ENCODE assay signal across 15 mouse cellular contexts in genomic region chr12:53222742-53223141, GRCm38 (mm10). TPM values are rescaled to one million over a fixed set of nuclear protein-coding genes. Genes with fewer than 3 reads are reported as not detected.
DNase-seq lines count a peak whose midpoint lies in the region; ATAC-seq and TF ChIP-seq lines count a peak whose summit lies in the region.
"Had no signal": no experiment of that assay in that cellular context is flagged by ENCODE, and none has a peak within 500 bp of the region (broad histone marks: within the 10 kb centered on the region; RNA-seq: fewer than 3 reads in every experiment).

No protein-coding gene starts in this region.

- H3K36me3 ChIP-seq in forebrain, postnatal 0 days (ENCODE audit: insufficient read depth), result no peaks in the 10 kb centered on the region
- no peaks in the 10 kb centered on the region for H3K36me3 ChIP-seq in forebrain, embryonic 12.5 days (replicated peaks)
- H3K36me3 ChIP-seq in kidney, postnatal 0 days (ENCODE audit: insufficient read depth, low read length), result no peaks in the 10 kb centered on the region
- H3K36me3 ChIP-seq in midbrain, postnatal 0 days (ENCODE audit: insufficient read depth, low read length), result no peaks in the 10 kb centered on the region
- H3K36me3 ChIP-seq in midbrain, embryonic 14.5 days (ENCODE audit: control insufficient read depth, insufficient read depth, low read length), result no peaks in the 10 kb centered on the region
- H3K36me3 ChIP-seq: limb, embryonic 15.5 days had no signal

- TF ChIP-seq CTCF in forebrain, postnatal 0 days (IDR thresholded peaks at IDR 0.05; ENCODE audit: low read depth), result peak; percentile 31
- TF ChIP-seq CTCF in kidney, postnatal 0 days (IDR thresholded peaks at IDR 0.05; ENCODE audit: low read depth), result peak; percentile 43; the same call in 1 of the 2 replicates
- TF ChIP-seq CTCF in midbrain, postnatal 0 days (IDR thresholded peaks at IDR 0.05), result peak; percentile 31; the same call in 1 of the 2 replicates

- WGBS in forebrain, postnatal 0 days, result 69% methylated on average over 4 of the region's 4 CpGs
- 63% methylated on average over 4 of the region's 4 CpGs for WGBS in forebrain, embryonic 12.5 days
- 65% methylated on average over 4 of the region's 4 CpGs for WGBS in kidney, postnatal 0 days
- 66% methylated on average over 4 of the region's 4 CpGs for WGBS in midbrain, postnatal 0 days
- WGBS in midbrain, embryonic 14.5 days, result 73% methylated on average over 4 of the region's 4 CpGs

- H3K4me1 ChIP-seq in forebrain, postnatal 0 days (ENCODE audit: insufficient read depth), result no peaks in the 10 kb centered on the region
- H3K4me1 ChIP-seq in forebrain, embryonic 12.5 days, result no peaks in the 10 kb centered on the region
- no peaks in the 10 kb centered on the region for H3K4me1 ChIP-seq in kidney, postnatal 0 days (replicated peaks; ENCODE audit: insufficient read depth, low read length)
- 0 out of 2 replicates have a peak, but pooled peaks cover 5% of the 10 kb centered on the region for H3K4me1 ChIP-seq in midbrain, postnatal 0 days (ENCODE audit: insufficient read depth, low read length)
- H3K4me1 ChIP-seq in midbrain, embryonic 14.5 days (ENCODE audit: control insufficient read depth, insufficient read depth, low read length), result no peaks in the 10 kb centered on the region
- H3K4me1 ChIP-seq: limb, embryonic 15.5 days had no signal

- no peak overlapping the region for H3K9ac ChIP-seq in forebrain, postnatal 0 days
- H3K9ac ChIP-seq in forebrain, embryonic 12.5 days, result no peak overlapping the region
- H3K9ac ChIP-seq in kidney, postnatal 0 days (ENCODE audit: low read depth, low read length), result no peak overlapping the region
- H3K9ac ChIP-seq in midbrain, postnatal 0 days (replicated peaks; ENCODE audit: low read length, poor library complexity, severe bottlenecking), result no peak overlapping the region
- no peak overlapping the region for H3K9ac ChIP-seq in midbrain, embryonic 14.5 days (replicated peaks; ENCODE audit: low read length)
- H3K9ac ChIP-seq: limb, embryonic 15.5 days had no signal

- H3K9me3 ChIP-seq in forebrain, postnatal 0 days (ENCODE audit: low read length), result no peaks in the 10 kb centered on the region
- H3K9me3 ChIP-seq in forebrain, embryonic 12.5 days, result no peaks in the 10 kb centered on the region
- H3K9me3 ChIP-seq in kidney, postnatal 0 days (replicated peaks; ENCODE audit: low read length), result no peaks in the 10 kb centered on the region
- H3K9me3 ChIP-seq in midbrain, postnatal 0 days (ENCODE audit: low read length), result no peaks in the 10 kb centered on the region
- no peaks in the 10 kb centered on the region for H3K9me3 ChIP-seq in midbrain, embryonic 14.5 days (ENCODE audit: control insufficient read depth, low read length)
- H3K9me3 ChIP-seq: limb, embryonic 15.5 days had no signal

- no peak for DNase-seq in forebrain, postnatal 0 days
- DNase-seq in kidney, postnatal 0 days (ENCODE audit: low spot score), result no peak
- no peak for DNase-seq in kidney, adult 11 months
- no peak for DNase-seq in midbrain, postnatal 0 days (ENCODE audit: low spot score)
- DNase-seq in midbrain, embryonic 14.5 days, result no peak
- peak; percentile 31 for DNase-seq in retina, postnatal 1 day
- DNase-seq in urinary bladder, adult 18-20 months (ENCODE audit: low spot score in 2 of 2), result no peak
- DNase-seq: cerebellum, adult 9-11 months; heart, postnatal 36 days; kidney, postnatal 10 days; lung, postnatal 10 days; right cerebral cortex, postnatal 25 days; thymus, postnatal 25 days had no signal

- no peak overlapping the region for H3K27ac ChIP-seq in forebrain, postnatal 0 days (ENCODE audit: low read depth, low read length)
- H3K27ac ChIP-seq in forebrain, embryonic 12.5 days, result no peak overlapping the region
- H3K27ac ChIP-seq in kidney, postnatal 0 days, result no peak overlapping the region
- no peak overlapping the region for H3K27ac ChIP-seq in midbrain, postnatal 0 days (ENCODE audit: low read depth, low read length)
- no peak overlapping the region for H3K27ac ChIP-seq in midbrain, embryonic 14.5 days (replicated peaks; ENCODE audit: low read depth, low read length)
- H3K27ac ChIP-seq: limb, embryonic 15.5 days had no signal

- H3K4me3 ChIP-seq in forebrain, postnatal 0 days (ENCODE audit: low read depth, low read length), result no peak overlapping the region
- no peak overlapping the region for H3K4me3 ChIP-seq in forebrain, embryonic 12.5 days (replicated peaks)
- H3K4me3 ChIP-seq in kidney, postnatal 0 days (replicated peaks; ENCODE audit: low read depth, low read length), result no peak overlapping the region
- H3K4me3 ChIP-seq in midbrain, postnatal 0 days (ENCODE audit: low read depth, low read length), result no peak overlapping the region
- H3K4me3 ChIP-seq in midbrain, embryonic 14.5 days (replicated peaks; ENCODE audit: low read depth, low read length), result no peak overlapping the region
- H3K4me3 ChIP-seq: limb, embryonic 15.5 days had no signal

- no peak overlapping the region for H3K4me2 ChIP-seq in forebrain, postnatal 0 days (ENCODE audit: low read depth)
- H3K4me2 ChIP-seq in forebrain, embryonic 12.5 days, result no peak overlapping the region
- no peak overlapping the region for H3K4me2 ChIP-seq in kidney, postnatal 0 days (ENCODE audit: low read length)
- H3K4me2 ChIP-seq in midbrain, postnatal 0 days (ENCODE audit: low read depth, low read length, poor library complexity, severe bottlenecking), result no peak overlapping the region
- no peak overlapping the region for H3K4me2 ChIP-seq in midbrain, embryonic 14.5 days (ENCODE audit: low read length)
- H3K4me2 ChIP-seq: limb, embryonic 15.5 days had no signal

- no peaks in the 10 kb centered on the region for H3K27me3 ChIP-seq in forebrain, postnatal 0 days (ENCODE audit: insufficient read depth, low read length)
- H3K27me3 ChIP-seq in forebrain, embryonic 12.5 days, result no peaks in the 10 kb centered on the region; the same call in 1 of the 2 replicates
- no peaks in the 10 kb centered on the region for H3K27me3 ChIP-seq in kidney, postnatal 0 days (ENCODE audit: insufficient read depth, low read length)
- H3K27me3 ChIP-seq in midbrain, postnatal 0 days (ENCODE audit: insufficient read depth, low read length), result no peaks in the 10 kb centered on the region
- H3K27me3 ChIP-seq in midbrain, embryonic 14.5 days (ENCODE audit: control insufficient read depth, insufficient read depth, low read length), result no peaks in the 10 kb centered on the region
- H3K27me3 ChIP-seq: limb, embryonic 15.5 days had no signal

- ATAC-seq in forebrain, postnatal 0 days, result no peak
- no peak for ATAC-seq in forebrain, embryonic 12.5 days (ENCODE audit: low FRiP score)
- ATAC-seq in kidney, postnatal 0 days (replicated peaks; ENCODE audit: low FRiP score, low read depth), result no peak
- ATAC-seq in midbrain, postnatal 0 days (ENCODE audit: low FRiP score), result no peak
- ATAC-seq in midbrain, embryonic 14.5 days (ENCODE audit: low FRiP score, low TSS enrichment), result no peak

RNA-seq across cellular contexts. Expression of gene Npas3, which starts 25.7 kb away (rescaled TPM):
- total RNA-seq in forebrain, postnatal 0 days (2014; rRNA removed), result 15.4 and 28.3 TPM in 2 replicates
- polyA plus RNA-seq in forebrain, postnatal 0 days (2015; fragmentation: Nextera tagmentation; extraction: Ambion mirVana), result 11.7 and 16.6 TPM in 2 replicates
- 23.1 and 27.7 TPM in 2 replicates for polyA plus RNA-seq in forebrain, embryonic 12.5 days (2016; fragmentation: Nextera tagmentation; extraction: Ambion mirVana)
- 1.2 and 2.1 TPM in 2 replicates for polyA plus RNA-seq in kidney, postnatal 0 days (2015; fragmentation: Nextera tagmentation; extraction: Ambion mirVana)
- 53.8 and 58.7 TPM in 2 replicates for total RNA-seq in midbrain, postnatal 0 days (2014; rRNA removed)
- polyA plus RNA-seq in midbrain, postnatal 0 days (2015; fragmentation: Nextera tagmentation; extraction: Ambion mirVana), result 30.0 and 34.2 TPM in 2 replicates
- 34.0 and 39.8 TPM in 2 replicates for polyA plus RNA-seq in midbrain, embryonic 14.5 days (2014; fragmentation: Nextera tagmentation; extraction: Ambion mirVana)
